In genomic region chrX:159388953-159389352, GRCm38 (mm10) we compare ENCODE assay signal across 21 mouse cellular contexts. TPM values are rescaled to one million over a fixed set of nuclear protein-coding genes. Genes with fewer than 3 reads are reported as not detected.
DNase-seq lines count a peak whose midpoint lies in the region; ATAC-seq and TF ChIP-seq lines count a peak whose summit lies in the region.
"Had no signal": no experiment of that assay in that cellular context is flagged by ENCODE, and none has a peak within 500 bp of the region (broad histone marks: within the 10 kb centered on the region; RNA-seq: fewer than 3 reads in every experiment).

No protein-coding gene starts in this region.

- no peaks in the 10 kb centered on the region for H3K36me3 ChIP-seq in heart, embryonic 15.5 days
- H3K36me3 ChIP-seq in heart, embryonic 11.5 days (ENCODE audit: control insufficient read depth, insufficient read depth, low read length): no peaks in the 10 kb centered on the region
- H3K36me3 ChIP-seq in lung, embryonic 14.5 days (ENCODE audit: insufficient read depth): peaks cover 14% of the 10 kb centered on the region
- H3K36me3 ChIP-seq: limb, embryonic 15.5 days; lung, embryonic 15.5 days had no signal

- H3K4me3 ChIP-seq in heart, embryonic 15.5 days: no peak overlapping the region
- no peak overlapping the region for H3K4me3 ChIP-seq in heart, embryonic 11.5 days (ENCODE audit: low read depth, low read length)
- no peak overlapping the region for H3K4me3 ChIP-seq in lung, embryonic 14.5 days (ENCODE audit: low read depth, low read length)
- H3K4me3 ChIP-seq: embryonic facial prominence, embryonic 13.5 days; forebrain, embryonic 13.5 days; kidney, embryonic 15.5 days; limb, embryonic 15.5 days; lung, embryonic 15.5 days had no signal

- no peak for TF ChIP-seq CTCF in lung, embryonic 14.5 days (IDR thresholded peaks at IDR 0.05; ENCODE audit: low read depth)
- TF ChIP-seq CTCF in brain, embryonic 14.5 days (IDR thresholded peaks at IDR 0.05; ENCODE audit: borderline replicate concordance, extremely low read depth, insufficient read depth, insufficient read length): no peak

- no peaks in the 10 kb centered on the region for H3K4me1 ChIP-seq in heart, embryonic 15.5 days (replicated peaks)
- H3K4me1 ChIP-seq in heart, embryonic 11.5 days (ENCODE audit: control insufficient read depth, insufficient read depth, low read length): no peaks in the 10 kb centered on the region
- H3K4me1 ChIP-seq in lung, embryonic 14.5 days (ENCODE audit: insufficient read depth): no peaks in the 10 kb centered on the region
- H3K4me1 ChIP-seq: embryonic facial prominence, embryonic 13.5 days; forebrain, embryonic 13.5 days; kidney, embryonic 15.5 days; limb, embryonic 15.5 days; lung, embryonic 15.5 days had no signal

- 0 out of 2 replicates have a peak, but pooled peaks have one; percentile 53 for ATAC-seq in heart, embryonic 15.5 days (replicated peaks; ENCODE audit: insufficient number of reproducible peaks, insufficient read depth, low FRiP score, low read depth)
- ATAC-seq in heart, embryonic 11.5 days (replicated peaks; ENCODE audit: insufficient number of reproducible peaks, low FRiP score, low TSS enrichment): no peak
- ATAC-seq in lung, embryonic 14.5 days (ENCODE audit: insufficient read depth): no peak
- ATAC-seq: forebrain, embryonic 13.5 days; hindbrain, embryonic 16.5 days; intestine, embryonic 16.5 days had no signal

- peak; percentile 5 for DNase-seq in adrenal gland, postnatal 10 days
- DNase-seq in adrenal gland, postnatal 4 days (ENCODE audit: low spot score in 2 of 2): no peak
- DNase-seq in lung, embryonic 14.5 days: peak; percentile 4
- DNase-seq in lung, postnatal 14 days: no peak
- DNase-seq in brain, embryonic 14.5 days (ENCODE audit: low read depth): peak; percentile 27
- DNase-seq: gastrocnemius, postnatal 36 days; kidney, postnatal 36 days; thymus, adult 18-20 months; thymus, postnatal 36 days had no signal

- no peaks in the 10 kb centered on the region for H3K9me3 ChIP-seq in heart, embryonic 15.5 days (replicated peaks)
- no peaks in the 10 kb centered on the region for H3K9me3 ChIP-seq in heart, embryonic 11.5 days (replicated peaks; ENCODE audit: control insufficient read depth, low read length)
- H3K9me3 ChIP-seq in lung, embryonic 14.5 days (ENCODE audit: low read depth, low read length): no peaks in the 10 kb centered on the region
- H3K9me3 ChIP-seq: embryonic facial prominence, embryonic 13.5 days; forebrain, embryonic 13.5 days; kidney, embryonic 15.5 days; limb, embryonic 15.5 days; lung, embryonic 15.5 days had no signal

- no peak overlapping the region for H3K27ac ChIP-seq in heart, embryonic 15.5 days
- H3K27ac ChIP-seq in heart, embryonic 11.5 days (ENCODE audit: low read depth, low read length): no peak overlapping the region
- no peak overlapping the region for H3K27ac ChIP-seq in lung, embryonic 14.5 days (ENCODE audit: low read depth)
- H3K27ac ChIP-seq: embryonic facial prominence, embryonic 13.5 days; forebrain, embryonic 13.5 days; kidney, embryonic 15.5 days; limb, embryonic 15.5 days; liver, embryonic 14.5 days; lung, embryonic 15.5 days had no signal

- H3K9ac ChIP-seq in heart, embryonic 15.5 days: no peak overlapping the region
- H3K9ac ChIP-seq in heart, embryonic 11.5 days (ENCODE audit: low read depth, low read length): no peak overlapping the region
- no peak overlapping the region for H3K9ac ChIP-seq in lung, embryonic 14.5 days
- H3K9ac ChIP-seq: embryonic facial prominence, embryonic 13.5 days; forebrain, embryonic 13.5 days; kidney, embryonic 15.5 days; limb, embryonic 15.5 days; liver, embryonic 14.5 days; lung, embryonic 15.5 days had no signal

- H3K4me2 ChIP-seq in heart, embryonic 15.5 days: no peak overlapping the region
- no peak overlapping the region for H3K4me2 ChIP-seq in heart, embryonic 11.5 days
- H3K4me2 ChIP-seq in lung, embryonic 14.5 days: no peak overlapping the region
- H3K4me2 ChIP-seq: embryonic facial prominence, embryonic 13.5 days; forebrain, embryonic 13.5 days; kidney, embryonic 15.5 days; limb, embryonic 15.5 days; lung, embryonic 15.5 days; midbrain, embryonic 11.5 days had no signal

- no peaks in the 10 kb centered on the region for H3K27me3 ChIP-seq in heart, embryonic 15.5 days
- no peaks in the 10 kb centered on the region for H3K27me3 ChIP-seq in heart, embryonic 11.5 days (ENCODE audit: control insufficient read depth, insufficient read depth, low read length)
- H3K27me3 ChIP-seq in lung, embryonic 14.5 days (ENCODE audit: insufficient read depth, low read length): no peaks in the 10 kb centered on the region
- H3K27me3 ChIP-seq: embryonic facial prominence, embryonic 13.5 days; forebrain, embryonic 13.5 days; limb, embryonic 15.5 days; lung, embryonic 15.5 days had no signal

- no peak for TF ChIP-seq POLR2A in brain, embryonic 14.5 days (IDR thresholded peaks at IDR 0.05; ENCODE audit: borderline replicate concordance, extremely low read depth, insufficient read depth, insufficient read length, poor library complexity, severe bottlenecking)

RNA-seq across cellular contexts. Expression of gene Eif1ax, which starts 17.0 kb away (rescaled TPM):
- 100 to 1,000 TPM in 1 of 2 experiments, 10 to 100 TPM in 1; 96.9 to 101 TPM for total RNA-seq in adrenal gland, postnatal 10 days (2021)
- total RNA-seq in adrenal gland, postnatal 4 days (2021): 100 to 1,000 TPM in 1 of 2 experiments, 10 to 100 TPM in 1; 98.6 to 105 TPM
- polyA plus RNA-seq in heart, embryonic 15.5 days (2015; fragmentation: Nextera tagmentation; extraction: Ambion mirVana): 87.9 and 99.8 TPM in 2 replicates
- 107 and 108 TPM in 2 replicates for polyA plus RNA-seq in heart, embryonic 11.5 days (2014; fragmentation: Nextera tagmentation; extraction: Ambion mirVana)
- polyA plus RNA-seq in lung, embryonic 14.5 days (2014; fragmentation: Nextera tagmentation; extraction: Ambion mirVana): 145 and 149 TPM in 2 replicates
- polyA plus RNA-seq in brain, embryonic 14.5 days (2012; rRNA removed): 84.3 and 101 TPM in 2 replicates

RNA-seq across cellular contexts. Expression of gene Map7d2, which starts 25.4 kb away (rescaled TPM):
- 1 to 10 TPM; 2.6 to 3.1 TPM for total RNA-seq in adrenal gland, postnatal 10 days (2021)
- 1 to 10 TPM; 3.2 to 3.8 TPM for total RNA-seq in adrenal gland, postnatal 4 days (2021)
- polyA plus RNA-seq in heart, embryonic 15.5 days (2015; fragmentation: Nextera tagmentation; extraction: Ambion mirVana): 0.52 and 0.76 TPM in 2 replicates
- polyA plus RNA-seq in heart, embryonic 11.5 days (2014; fragmentation: Nextera tagmentation; extraction: Ambion mirVana): 0.40 and 1.2 TPM in 2 replicates
- polyA plus RNA-seq in lung, embryonic 14.5 days (2014; fragmentation: Nextera tagmentation; extraction: Ambion mirVana): 1.5 and 1.8 TPM in 2 replicates
- 8.2 and 15.0 TPM in 2 replicates for polyA plus RNA-seq in brain, embryonic 14.5 days (2012; rRNA removed)
- polyA plus RNA-seq: liver, embryonic 14.5 days; small intestine, adult 2 months had no signal

Comparison
In these comparisons a context has a peak if more than half of its experiments do, and no peak if none do; other contexts are left out.
1. DNase-seq: peak in adrenal gland, postnatal 10 days (single experiment), lung, embryonic 14.5 days (single experiment) and brain, embryonic 14.5 days (single experiment); none in adrenal gland, postnatal 4 days (0 of 2) and lung, postnatal 14 days (single experiment).